Comparison of ENCODE assay signal across 19 mouse cellular contexts in genomic region chr3:65625496-65626289, GRCm38 (mm10). TPM values are rescaled to one million over a fixed set of nuclear protein-coding genes. Genes with fewer than 3 reads are reported as not detected.
A peak's percentile ranks its signal among the peaks of the same experiment; 100 is the strongest.
DNase-seq lines count a peak whose midpoint lies in the region; ATAC-seq and TF ChIP-seq lines count a peak whose summit lies in the region.
"Had no signal": no experiment of that assay in that cellular context is flagged by ENCODE, and none has a peak within 500 bp of the region (broad histone marks: within the 10 kb centered on the region; RNA-seq: fewer than 3 reads in every experiment).

No protein-coding gene starts in this region.

- peak; percentile 37; the same call in 1 of the 2 replicates for TF ChIP-seq POLR2A in CH12.LX (IDR thresholded peaks at IDR 0.05; ENCODE audit: low read depth, low read length)

- H3K79me2 ChIP-seq in CH12.LX (replicated peaks; ENCODE audit: control insufficient read depth, extremely low read depth, insufficient read depth, poor library complexity, severe bottlenecking), result no peaks in the 10 kb centered on the region

- WGBS in intestine, embryonic 16.5 days, result 41% methylated on average over 8 of the region's 8 CpGs
- WGBS in intestine, embryonic 15.5 days, result 49% methylated on average over 8 of the region's 8 CpGs
- 38% methylated on average over 8 of the region's 8 CpGs for WGBS in stomach, embryonic 15.5 days
- WGBS in midbrain, embryonic 14.5 days, result 76% methylated on average over 8 of the region's 8 CpGs

- H3K4me2 ChIP-seq in intestine, embryonic 16.5 days (ENCODE audit: low read depth, low read length), result 0 out of 2 replicates have a peak overlapping the region, but pooled peaks have one; percentile 13
- H3K4me2 ChIP-seq in intestine, embryonic 15.5 days (replicated peaks), result no peak overlapping the region
- peak overlapping the region; percentile 88 for H3K4me2 ChIP-seq in CH12.LX (ENCODE audit: insufficient read depth, low read depth, poor library complexity, severe bottlenecking)
- H3K4me2 ChIP-seq in stomach, embryonic 15.5 days, result peak overlapping the region; percentile 16; the same call in 1 of the 2 replicates
- H3K4me2 ChIP-seq in midbrain, embryonic 14.5 days (ENCODE audit: low read length), result no peak overlapping the region
- H3K4me2 ChIP-seq: hindbrain, embryonic 13.5 days; midbrain, embryonic 12.5 days had no signal

- dilution Hi-C loops in CH12.LX (cut with MboI; ENCODE audit: extremely low pct_ligation_motif_present, extremely low pct_unique_long_range_greater_than_20kb, low sequenced_read_pairs), result no loop called here

- in situ Hi-C loops in CH12.LX (cut with MboI; ENCODE audit: low pct_ligation_motif_present, low pct_unique_long_range_greater_than_20kb, low sequenced_read_pairs), result no loop called here

- H3K27ac ChIP-seq in intestine, embryonic 16.5 days (ENCODE audit: low read length), result no peak overlapping the region
- H3K27ac ChIP-seq in intestine, embryonic 15.5 days, result no peak overlapping the region
- peak overlapping the region; percentile 86 for H3K27ac ChIP-seq in CH12.LX (ENCODE audit: insufficient read depth, low read depth)
- no peak overlapping the region; the same call in 1 of the 2 replicates for H3K27ac ChIP-seq in stomach, embryonic 15.5 days
- no peak overlapping the region for H3K27ac ChIP-seq in midbrain, embryonic 14.5 days (replicated peaks; ENCODE audit: low read depth, low read length)
- H3K27ac ChIP-seq: heart, embryonic 10.5 days; hindbrain, embryonic 13.5 days; macrophage; midbrain, embryonic 12.5 days had no signal

- H3K4me1 ChIP-seq in intestine, embryonic 16.5 days (ENCODE audit: control insufficient read depth, insufficient read depth, low read length), result no peaks in the 10 kb centered on the region
- H3K4me1 ChIP-seq in intestine, embryonic 15.5 days (replicated peaks), result no peaks in the 10 kb centered on the region
- H3K4me1 ChIP-seq in CH12.LX (ENCODE audit: control insufficient read depth in 1 of 2, insufficient read depth in 2 of 2), result peaks cover 7 to 41% of the 10 kb centered on the region in 2 experiments
- no peaks in the 10 kb centered on the region for H3K4me1 ChIP-seq in stomach, embryonic 15.5 days
- H3K4me1 ChIP-seq in midbrain, embryonic 14.5 days (ENCODE audit: control insufficient read depth, insufficient read depth, low read length), result peaks cover 11% of the 10 kb centered on the region; the same call in 1 of the 2 replicates
- H3K4me1 ChIP-seq: heart, embryonic 10.5 days had no signal

- H3K9ac ChIP-seq in intestine, embryonic 16.5 days (ENCODE audit: low read depth, low read length), result no peak overlapping the region
- no peak overlapping the region for H3K9ac ChIP-seq in intestine, embryonic 15.5 days
- peak overlapping the region; percentile 68 for H3K9ac ChIP-seq in CH12.LX (ENCODE audit: insufficient read depth, low read depth)
- no peak overlapping the region for H3K9ac ChIP-seq in stomach, embryonic 15.5 days
- no peak overlapping the region for H3K9ac ChIP-seq in midbrain, embryonic 14.5 days (replicated peaks; ENCODE audit: low read length)
- H3K9ac ChIP-seq: hindbrain, embryonic 13.5 days; liver, postnatal 0 days; midbrain, embryonic 12.5 days had no signal

- H3K36me3 ChIP-seq in intestine, embryonic 16.5 days (ENCODE audit: control insufficient read depth, insufficient read depth, low read length), result no peaks in the 10 kb centered on the region
- no peaks in the 10 kb centered on the region for H3K36me3 ChIP-seq in intestine, embryonic 15.5 days
- no peaks in the 10 kb centered on the region for H3K36me3 ChIP-seq in CH12.LX (replicated peaks in 1 of 2; ENCODE audit: control insufficient read depth in 1 of 2, insufficient read depth in 1 of 2, low read length in 1 of 2)
- H3K36me3 ChIP-seq in stomach, embryonic 15.5 days, result no peaks in the 10 kb centered on the region
- H3K36me3 ChIP-seq in midbrain, embryonic 14.5 days (ENCODE audit: control insufficient read depth, insufficient read depth, low read length), result no peaks in the 10 kb centered on the region
- H3K36me3 ChIP-seq: heart, embryonic 10.5 days; hindbrain, embryonic 13.5 days; midbrain, embryonic 12.5 days had no signal

- no peak for ATAC-seq in intestine, embryonic 16.5 days
- no peak for ATAC-seq in intestine, embryonic 15.5 days
- ATAC-seq in stomach, embryonic 15.5 days (ENCODE audit: insufficient read depth, low FRiP score, low read depth), result no peak
- ATAC-seq in midbrain, embryonic 14.5 days (ENCODE audit: low FRiP score, low TSS enrichment), result no peak
- ATAC-seq: liver, postnatal 0 days had no signal

- TF ChIP-seq CTCF in CH12.LX (conservative IDR thresholded peaks at IDR 0.05 in 1 of 2, IDR thresholded peaks at IDR 0.05 in 1 of 2; ENCODE audit: low read depth in 2 of 2, low read length in 2 of 2), result no peak

- peak; percentile 47 for DNase-seq in CH12.LX (ENCODE audit: extremely low read depth)
- DNase-seq in induced T-regulatory cell, adult 2 months (ENCODE audit: low read depth), result peak; percentile 46
- DNase-seq in cerebellum, adult 11 months, result no peak
- no peak for DNase-seq in midbrain, embryonic 14.5 days
- DNase-seq: adrenal gland, adult 2 months; cerebellum, postnatal 25 days; gastrocnemius, postnatal 14 days; heart, postnatal 10 days; kidney, adult 18-20 months; kidney, postnatal 10 days; liver, postnatal 0 days; thymus, postnatal 36 days had no signal

- H3K4me3 ChIP-seq in intestine, embryonic 16.5 days (ENCODE audit: low read length), result no peak overlapping the region
- H3K4me3 ChIP-seq in intestine, embryonic 15.5 days (replicated peaks), result no peak overlapping the region
- peak overlapping the region; percentile 13 to 42 (median 37) for H3K4me3 ChIP-seq in CH12.LX (replicated peaks in 1 of 3; ENCODE audit: low read depth in 2 of 3, low read length in 2 of 3, poor library complexity in 1 of 3)
- H3K4me3 ChIP-seq in stomach, embryonic 15.5 days (replicated peaks), result no peak overlapping the region
- no peak overlapping the region for H3K4me3 ChIP-seq in midbrain, embryonic 14.5 days (replicated peaks; ENCODE audit: low read depth, low read length)
- H3K4me3 ChIP-seq: heart, embryonic 10.5 days; hindbrain, embryonic 13.5 days; midbrain, embryonic 12.5 days had no signal

- H3K27me3 ChIP-seq in intestine, embryonic 16.5 days (replicated peaks; ENCODE audit: control insufficient read depth, insufficient read depth, low read length), result no peaks in the 10 kb centered on the region
- H3K27me3 ChIP-seq in intestine, embryonic 15.5 days (replicated peaks), result no peaks in the 10 kb centered on the region
- H3K27me3 ChIP-seq in CH12.LX (replicated peaks), result no peaks in the 10 kb centered on the region
- no peaks in the 10 kb centered on the region for H3K27me3 ChIP-seq in stomach, embryonic 15.5 days (replicated peaks)
- peaks cover 9% of the 10 kb centered on the region; the same call in 1 of the 2 replicates for H3K27me3 ChIP-seq in midbrain, embryonic 14.5 days (ENCODE audit: control insufficient read depth, insufficient read depth, low read length)
- H3K27me3 ChIP-seq: hindbrain, embryonic 13.5 days had no signal

- peak; percentile 53; the same call in 1 of the 2 replicates for TF ChIP-seq EP300 in CH12.LX (IDR thresholded peaks at IDR 0.05; ENCODE audit: low read length)

- TF ChIP-seq RAD21 in CH12.LX (IDR thresholded peaks at IDR 0.05; ENCODE audit: low read depth, low read length), result no peak

- H3K9me3 ChIP-seq in intestine, embryonic 16.5 days (ENCODE audit: control insufficient read depth, low read length), result no peaks in the 10 kb centered on the region
- no peaks in the 10 kb centered on the region for H3K9me3 ChIP-seq in intestine, embryonic 15.5 days
- no peaks in the 10 kb centered on the region for H3K9me3 ChIP-seq in CH12.LX (replicated peaks; ENCODE audit: low read length)
- no peaks in the 10 kb centered on the region for H3K9me3 ChIP-seq in stomach, embryonic 15.5 days
- H3K9me3 ChIP-seq in midbrain, embryonic 14.5 days (ENCODE audit: control insufficient read depth, low read length), result no peaks in the 10 kb centered on the region
- H3K9me3 ChIP-seq: heart, embryonic 10.5 days; midbrain, embryonic 12.5 days had no signal

TF ChIP-seq in CH12.LX, 34 proteins besides CTCF, POLR2A, EP300 and RAD21 (continues in another document):
- TF ChIP-seq ETS1 (conservative IDR thresholded peaks at IDR 0.05; ENCODE audit: low read depth, low read length), result peak; percentile 22; the same call in 1 of the 2 replicates
- TF ChIP-seq NRF1 (IDR thresholded peaks at IDR 0.05; ENCODE audit: low read depth, low read length), result no peak
- TF ChIP-seq BHLHE40 (IDR thresholded peaks at IDR 0.05; ENCODE audit: low read depth, low read length), result peak; percentile 49
- 0 out of 2 replicates have a peak, but pooled peaks have one; percentile 18 for TF ChIP-seq MXI1 (IDR thresholded peaks at IDR 0.05; ENCODE audit: low read depth, low read length)
- TF ChIP-seq TBP (conservative IDR thresholded peaks at IDR 0.05; ENCODE audit: low read depth, low read length), result peak; percentile 56; the same call in 1 of the 2 replicates
- no peak for TF ChIP-seq ZKSCAN1 (IDR thresholded peaks at IDR 0.05; ENCODE audit: borderline replicate concordance, low read depth, low read length)
- TF ChIP-seq IRF4 (IDR thresholded peaks at IDR 0.05; ENCODE audit: low read depth, low read length), result 0 out of 2 replicates have a peak, but pooled peaks have one; percentile 63
- no peak for TF ChIP-seq ZMIZ1 (IDR thresholded peaks at IDR 0.05; ENCODE audit: low read depth, low read length)
- no peak for TF ChIP-seq HCFC1 (IDR thresholded peaks at IDR 0.05; ENCODE audit: low read depth, low read length)
- TF ChIP-seq ZNF384 (IDR thresholded peaks at IDR 0.05; ENCODE audit: low read depth, low read length), result peak; percentile 80
- TF ChIP-seq UBTF (IDR thresholded peaks at IDR 0.05; ENCODE audit: low read depth, low read length), result no peak
- no peak for TF ChIP-seq NELFE (IDR thresholded peaks at IDR 0.05; ENCODE audit: low read depth, low read length)
- TF ChIP-seq USF1 (IDR thresholded peaks at IDR 0.05; ENCODE audit: low read depth, low read length), result no peak
- TF ChIP-seq JUND (conservative IDR thresholded peaks at IDR 0.05; ENCODE audit: low read depth, low read length), result 0 out of 2 replicates have a peak, but pooled peaks have one; percentile 32
- TF ChIP-seq RCOR1 (conservative IDR thresholded peaks at IDR 0.05; ENCODE audit: low read depth, low read length), result no peak; the same call in 1 of the 2 replicates
- TF ChIP-seq MAZ (IDR thresholded peaks at IDR 0.05; ENCODE audit: low read depth, low read length), result no peak

RNA-seq across cellular contexts. Expression of gene Lekr1, which starts 40.3 kb away (rescaled TPM):
- polyA plus RNA-seq in intestine, embryonic 16.5 days (2015; fragmentation: Nextera tagmentation; extraction: Ambion mirVana), result 6.2 and 7.3 TPM in 2 replicates
- 6.5 and 7.5 TPM in 2 replicates for polyA plus RNA-seq in intestine, embryonic 15.5 days (2015; fragmentation: Nextera tagmentation; extraction: Ambion mirVana)
- 0.92 and 1.4 TPM in 2 replicates for total RNA-seq in CH12.LX (2012; rRNA removed)
- 0.47 and 0.78 TPM in 2 replicates for total RNA-seq in CH12.LX (2014; rRNA removed)
- polyA plus RNA-seq in CH12.LX (2012; ENCODE audit: insufficient read length, low read depth), result 0.17 and 0.26 TPM in 2 replicates
- polyA plus RNA-seq in stomach, embryonic 15.5 days (2015; fragmentation: Nextera tagmentation; extraction: Ambion mirVana), result 7.3 and 7.6 TPM in 2 replicates
- 7.0 and 8.0 TPM in 2 replicates for polyA plus RNA-seq in midbrain, embryonic 14.5 days (2014; fragmentation: Nextera tagmentation; extraction: Ambion mirVana)
- polyA plus RNA-seq: adrenal gland, adult 2 months had no signal

Comparison
In these comparisons a context has a peak if more than half of its experiments do, and no peak if none do; other contexts are left out.
1. H3K4me2 ChIP-seq: peak in intestine, embryonic 16.5 days (single experiment), CH12.LX (single experiment) and stomach, embryonic 15.5 days (single experiment); none in intestine, embryonic 15.5 days (single experiment) and midbrain, embryonic 14.5 days (single experiment).
2. H3K4me3 ChIP-seq: peak in CH12.LX (3 of 3); none in intestine, embryonic 16.5 days (single experiment), intestine, embryonic 15.5 days (single experiment), stomach, embryonic 15.5 days (single experiment) and midbrain, embryonic 14.5 days (single experiment).
3. DNase-seq: peak in CH12.LX (single experiment) and induced T-regulatory cell, adult 2 months (single experiment); none in cerebellum, adult 11 months (single experiment) and midbrain, embryonic 14.5 days (single experiment).